11 mouse cellular contexts compared by ENCODE assay signal in the genomic region with DNA sequence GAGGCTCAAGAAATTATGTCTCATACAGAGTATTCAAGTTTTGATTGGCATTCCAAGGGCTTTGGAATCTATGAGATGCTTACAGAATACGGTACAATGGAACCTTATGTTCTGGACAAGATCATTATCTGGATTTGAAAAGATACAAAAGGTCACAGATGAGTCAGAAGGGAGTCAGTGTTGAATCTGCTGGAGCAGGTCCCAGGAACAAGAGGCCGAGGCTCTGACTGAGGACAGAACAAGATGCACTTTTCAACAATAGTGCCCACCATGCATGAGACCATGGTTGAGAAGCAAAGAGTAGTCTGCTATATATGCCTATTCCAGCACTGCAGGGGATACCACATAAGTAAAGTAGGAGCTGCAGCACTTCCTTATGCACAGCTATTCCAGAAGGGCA.
"Had no signal": no experiment of that assay in that cellular context is flagged by ENCODE, and none has a peak within 500 bp of the region (broad histone marks: within the 10 kb centered on the region; RNA-seq: fewer than 3 reads in every experiment).

No protein-coding gene starts in this region.

- H3K27ac ChIP-seq: limb, embryonic 15.5 days; liver, embryonic 12.5 days; lung, embryonic 15.5 days; macrophage; midbrain, embryonic 12.5 days; neural tube, embryonic 13.5 days; stomach, postnatal 0 days had no signal

- H3K4me1 ChIP-seq: limb, embryonic 15.5 days; liver, embryonic 12.5 days; lung, embryonic 15.5 days; midbrain, embryonic 12.5 days had no signal

- H3K27me3 ChIP-seq: limb, embryonic 15.5 days; liver, embryonic 12.5 days; lung, embryonic 15.5 days; midbrain, embryonic 12.5 days; neural tube, embryonic 13.5 days had no signal

- H3K4me3 ChIP-seq: limb, embryonic 15.5 days; liver, embryonic 12.5 days; lung, embryonic 15.5 days; midbrain, embryonic 12.5 days; neural tube, embryonic 13.5 days had no signal

- DNase-seq: kidney, postnatal 10 days; lung, postnatal 14 days; right cerebral cortex, postnatal 14 days; thymus, postnatal 4 days had no signal
